Mouse (Mus musculus): ENCODE results near the gene Svip.
A peak's percentile ranks its signal among the peaks of the same experiment; 100 is the strongest.

Svip gene

GRCm38 (mm10) chr7:52005511-52006295 lies at the start of gene Svip:
TSS of gene Svip (minus strand) at chr7:52006018.
- peak; percentile 94 for DNase-seq (ENCODE audit: low spot score)

DNA sequence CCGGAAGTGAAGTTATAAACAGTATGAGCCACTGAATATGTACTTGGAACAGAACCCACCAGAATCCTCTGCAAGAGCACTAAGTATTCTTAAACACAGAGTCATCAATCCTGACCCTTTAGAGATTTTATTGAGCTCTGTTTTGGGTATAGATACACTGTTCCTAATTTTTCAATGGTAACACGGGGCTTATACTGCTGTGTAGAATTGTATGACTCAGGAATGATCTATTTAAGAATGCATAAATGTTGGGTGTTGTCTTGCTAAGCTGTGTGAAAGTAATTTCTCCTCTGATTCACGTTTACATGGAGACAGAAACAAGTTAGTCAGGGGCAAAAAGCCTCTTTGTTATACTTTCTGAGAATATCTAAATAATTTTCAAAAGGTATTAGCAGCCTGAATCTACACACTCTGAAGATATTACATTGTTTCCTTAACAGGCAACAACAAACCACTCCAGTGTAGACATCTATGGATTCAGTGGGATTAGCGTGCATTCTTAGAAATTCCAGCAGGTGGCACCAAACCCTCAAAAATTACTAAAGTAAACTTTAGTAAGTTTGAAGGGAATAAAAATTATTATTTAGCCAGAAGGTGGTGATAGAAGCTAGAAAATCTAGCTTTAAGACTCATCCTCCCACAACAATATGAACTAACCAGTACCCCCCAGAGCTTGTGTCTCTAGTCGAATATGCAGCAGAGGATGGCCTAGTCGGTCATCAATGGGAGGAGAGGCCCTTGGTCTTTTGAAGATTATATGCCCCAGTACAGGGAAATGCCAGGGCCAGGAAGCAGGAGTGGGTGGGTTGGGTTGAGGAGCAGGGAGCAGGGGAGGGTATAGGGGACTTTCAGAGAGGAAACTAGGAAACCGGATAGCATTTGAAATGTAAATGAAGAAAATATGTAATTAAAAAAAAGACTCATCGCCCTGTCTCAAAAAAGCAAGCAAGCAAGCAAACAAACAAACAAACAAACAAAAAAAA lies 32.1 kb upstream of the Svip start:
- DNase-seq (ENCODE audit: low spot score) = no peak

DNA sequence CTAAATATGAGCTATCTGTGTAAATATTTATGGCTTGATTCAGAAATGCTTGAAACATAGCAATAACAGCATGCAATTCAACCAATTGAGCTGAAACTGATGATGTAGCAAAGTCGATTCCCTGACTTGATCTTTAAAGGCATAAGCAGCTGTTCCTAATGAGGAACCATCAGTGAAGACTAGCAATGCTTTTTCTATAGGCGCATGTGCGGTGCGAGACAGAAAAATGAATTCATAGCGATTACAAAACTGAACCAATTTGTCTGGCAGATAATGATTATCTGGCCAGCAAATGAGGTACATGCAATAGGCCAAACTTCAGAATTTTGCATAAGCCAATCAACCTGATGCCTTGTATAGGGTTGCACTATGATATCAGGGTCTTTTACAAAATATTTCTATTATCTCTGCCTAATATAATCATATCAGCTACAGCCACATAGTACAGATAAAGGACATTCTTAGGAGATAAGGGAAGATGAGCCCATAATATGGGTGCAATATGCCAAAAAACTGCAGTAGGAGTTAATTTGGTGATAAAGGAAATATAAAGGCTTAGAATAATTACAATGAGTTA lies 18.3 kb upstream of the Svip start:
- no peak for DNase-seq (ENCODE audit: low spot score)

DNA sequence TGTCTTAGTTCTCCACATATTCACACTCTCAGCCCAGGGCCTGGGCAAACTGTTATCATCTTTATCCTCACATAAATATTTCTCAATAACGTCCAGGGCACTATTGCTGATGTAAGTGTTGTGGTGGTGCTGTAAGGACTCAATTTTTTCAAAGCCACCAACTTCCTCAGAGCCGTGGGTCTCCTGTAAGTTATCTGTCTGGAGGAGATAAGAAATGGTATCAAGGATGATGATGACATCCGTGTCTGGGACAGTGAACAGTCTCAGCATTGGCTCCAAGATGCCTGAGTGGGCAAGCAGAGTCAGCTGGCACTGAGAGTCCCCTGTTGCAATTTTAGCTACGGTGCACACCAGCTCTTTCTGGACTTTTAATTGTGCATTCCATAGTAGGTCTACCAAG lies 16.2 kb upstream of the Svip start:
- DNase-seq (ENCODE audit: low spot score) = no peak

- no peak for DNase-seq (ENCODE audit: low spot score)
Observed at GRCm38 (mm10) chr7:52015628-52016027, 9.8 kb upstream of the Svip start, which contains the start of gene 1700015G11Rik. TSS of gene 1700015G11Rik (minus strand) at chr7:52015728.

DNA sequence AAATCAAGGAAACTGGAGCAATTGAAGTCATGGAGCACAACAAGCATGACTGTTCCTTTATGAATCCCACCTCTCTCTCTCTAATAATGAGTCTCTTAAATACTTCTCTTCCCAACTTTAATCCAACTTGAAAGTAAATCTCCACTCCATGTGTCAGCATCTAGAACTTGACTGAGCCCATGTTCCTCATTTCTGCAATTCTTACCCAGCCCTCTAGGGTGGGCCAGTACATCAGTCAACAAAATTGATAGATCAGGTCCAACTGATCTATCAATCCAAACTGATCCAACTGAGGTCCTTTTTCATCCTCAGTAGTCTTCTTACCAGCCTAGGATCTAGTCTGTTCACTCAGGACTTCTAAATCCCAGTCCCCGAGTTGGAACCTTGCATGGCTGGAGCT lies 9.4 kb upstream of the Svip start:
- DNase-seq (ENCODE audit: low spot score) = no peak

DNA sequence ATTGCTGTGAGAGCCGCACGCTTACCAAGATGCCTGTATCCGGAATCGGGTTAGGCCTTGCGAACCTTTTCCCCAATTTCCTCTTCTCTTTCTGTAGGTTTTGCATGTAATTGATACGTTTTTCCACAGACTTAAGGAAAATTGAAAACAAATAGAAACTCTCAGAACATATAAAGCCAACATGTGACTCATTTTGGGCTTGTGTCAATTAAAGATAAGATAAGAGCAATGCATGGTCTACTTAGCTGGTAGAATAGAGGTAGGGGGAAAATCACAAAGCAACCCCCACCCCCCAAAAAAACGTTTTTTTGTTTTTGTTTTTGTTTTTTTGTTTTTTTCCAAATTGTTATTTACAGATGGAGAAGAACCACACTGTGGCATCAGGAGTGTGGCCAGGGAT lies 7.6 kb upstream of the Svip start:
- no peak for DNase-seq (ENCODE audit: low spot score)

DNA sequence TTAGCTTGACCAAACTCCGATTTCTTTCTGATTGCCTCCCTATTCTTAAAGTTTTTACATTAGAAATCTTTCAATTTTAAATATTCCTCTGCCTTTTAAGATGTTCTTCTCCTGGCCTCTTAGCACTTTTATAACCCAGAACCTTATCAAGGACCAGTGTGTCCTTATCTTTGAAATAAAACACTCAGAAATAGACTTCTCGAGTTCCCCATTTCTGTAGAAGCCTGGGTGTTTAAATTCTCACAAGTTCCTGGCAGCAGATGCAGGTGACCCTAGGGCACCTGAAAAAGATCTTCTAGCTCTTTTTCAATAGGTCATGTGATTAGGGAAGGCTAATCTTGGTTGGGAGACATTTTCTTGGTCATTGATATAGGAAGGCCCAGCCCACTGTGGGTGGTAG lies 1.3 kb upstream of the Svip start:
- no peak for DNase-seq (ENCODE audit: low spot score)

DNA sequence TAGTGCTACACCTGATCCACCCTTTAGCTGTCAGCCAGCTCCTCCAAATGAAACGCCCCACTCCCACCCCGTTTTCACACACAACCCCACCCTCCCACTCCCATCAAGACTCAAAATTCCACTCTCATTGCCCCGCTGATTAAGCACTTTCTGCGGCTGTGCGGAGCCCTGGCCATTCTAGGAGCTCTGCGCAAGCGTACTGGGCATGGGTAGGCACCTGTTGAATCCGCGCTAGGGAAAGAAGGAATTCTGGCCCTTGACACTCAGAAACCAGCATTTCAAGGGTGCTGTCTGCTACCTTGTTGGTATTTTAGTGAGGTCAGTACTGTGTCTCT lies 445 bp upstream of the Svip start:
- DNase-seq (ENCODE audit: low spot score) = no peak

DNA sequence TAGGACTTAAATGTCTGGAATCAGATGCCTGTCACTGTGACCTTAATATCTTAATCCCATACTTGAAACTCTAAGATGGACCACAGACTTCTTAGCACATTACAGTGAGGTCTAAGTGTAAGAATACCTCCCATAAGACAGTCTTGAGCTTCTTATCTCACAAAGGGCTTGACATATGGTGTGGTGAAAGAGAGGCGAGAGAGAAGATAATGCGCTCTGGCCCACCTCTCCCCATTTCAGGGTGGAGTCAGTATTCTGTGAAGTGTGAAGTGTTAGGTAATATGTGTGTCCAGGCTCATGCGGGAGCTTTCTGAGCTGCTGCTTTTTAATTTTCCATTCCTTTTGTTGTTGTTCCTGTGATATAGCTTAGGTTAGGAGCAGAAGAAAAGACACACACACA lies 14.8 kb downstream of the Svip start:
- DNase-seq (ENCODE audit: low spot score) = no peak

DNA sequence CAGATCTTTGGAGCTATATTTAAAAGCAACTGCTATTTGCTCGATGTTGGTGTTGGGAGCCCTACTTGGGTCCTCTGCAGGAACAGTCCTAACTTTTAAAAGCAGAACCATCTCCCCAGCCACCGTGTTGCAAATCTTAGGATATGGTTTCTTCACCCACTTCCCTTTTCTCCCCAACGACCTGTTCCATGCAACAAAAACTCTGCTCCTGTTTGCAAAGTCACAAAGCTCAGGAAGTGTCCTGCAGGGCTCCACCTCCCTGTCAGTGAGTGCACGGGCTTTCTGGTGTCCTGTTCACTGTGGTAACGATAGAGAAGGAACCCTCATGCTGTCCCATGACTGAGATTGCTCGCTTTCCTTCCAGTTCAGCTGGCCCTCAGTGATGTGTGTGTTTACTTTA lies 18.9 kb downstream of the Svip start:
- DNase-seq (ENCODE audit: low spot score) = no peak

DNA sequence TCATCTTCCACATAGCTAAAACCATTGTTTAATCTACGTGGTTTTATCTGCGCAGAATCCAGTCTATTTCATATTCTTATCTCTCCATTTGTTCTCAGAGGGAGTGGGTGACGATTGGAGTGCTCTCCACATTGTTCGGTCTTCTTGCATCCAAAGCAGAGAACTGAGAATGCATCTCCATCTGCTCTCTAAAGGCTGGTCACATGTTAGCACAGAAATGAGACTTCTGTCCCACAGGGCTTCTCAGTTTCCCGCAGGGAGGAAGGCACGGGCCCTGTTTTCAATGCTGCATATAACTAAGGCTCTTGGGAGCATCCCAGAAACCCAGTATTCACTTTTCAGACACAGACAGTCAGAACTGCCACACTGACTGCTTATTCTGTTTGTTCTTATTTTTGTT lies 20.1 kb downstream of the Svip start:
- no peak for DNase-seq (ENCODE audit: low spot score)

- no peak for DNase-seq (ENCODE audit: low spot score)
Observed at GRCm38 (mm10) chr7:51982303-51982702, 23.5 kb downstream of the Svip start.

DNA sequence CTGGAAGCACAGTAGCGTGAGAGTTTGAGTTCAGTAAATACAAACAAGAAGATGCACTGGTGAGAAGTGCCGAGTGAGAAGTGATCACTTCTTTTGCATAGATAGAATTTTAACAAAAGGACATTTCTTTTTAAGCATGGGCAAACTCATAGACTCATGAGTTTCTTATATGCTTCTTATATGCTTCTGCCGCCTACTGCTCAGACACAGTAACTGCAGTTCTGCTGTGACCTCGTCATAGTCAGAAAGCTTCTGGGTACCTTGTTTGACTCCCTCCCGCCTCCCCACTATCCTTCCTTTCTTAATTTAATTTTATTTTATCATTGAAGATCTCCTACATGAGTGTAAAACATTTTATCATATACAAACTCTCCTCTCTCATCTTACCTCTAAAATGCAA lies 26.5 kb downstream of the Svip start:
- DNase-seq (ENCODE audit: low spot score) = no peak

GRCm38 (mm10) chr7:51975181-51975580 lies 30.6 kb downstream of the Svip start:
- no peak for DNase-seq (ENCODE audit: low spot score)

DNA sequence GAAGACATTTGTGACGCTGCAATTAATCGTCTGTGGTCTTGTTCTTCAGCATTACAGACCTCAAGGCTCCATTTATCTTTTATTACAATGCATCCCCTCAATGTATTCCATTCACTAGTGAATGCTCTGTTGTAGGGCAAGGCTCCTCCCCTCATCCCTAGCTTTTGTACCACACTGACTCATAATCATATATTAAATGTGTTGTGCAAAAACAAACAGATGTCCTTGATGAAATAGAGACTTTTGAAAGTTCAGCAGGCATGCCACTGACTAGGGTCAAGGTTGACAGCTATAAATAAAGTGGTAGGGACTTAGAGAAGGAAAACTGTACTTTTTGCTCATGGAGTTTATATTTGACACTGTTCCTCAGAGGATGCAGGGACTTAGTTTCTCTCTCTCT lies 32.3 kb downstream of the Svip start:
- DNase-seq (ENCODE audit: low spot score) = no peak

DNA sequence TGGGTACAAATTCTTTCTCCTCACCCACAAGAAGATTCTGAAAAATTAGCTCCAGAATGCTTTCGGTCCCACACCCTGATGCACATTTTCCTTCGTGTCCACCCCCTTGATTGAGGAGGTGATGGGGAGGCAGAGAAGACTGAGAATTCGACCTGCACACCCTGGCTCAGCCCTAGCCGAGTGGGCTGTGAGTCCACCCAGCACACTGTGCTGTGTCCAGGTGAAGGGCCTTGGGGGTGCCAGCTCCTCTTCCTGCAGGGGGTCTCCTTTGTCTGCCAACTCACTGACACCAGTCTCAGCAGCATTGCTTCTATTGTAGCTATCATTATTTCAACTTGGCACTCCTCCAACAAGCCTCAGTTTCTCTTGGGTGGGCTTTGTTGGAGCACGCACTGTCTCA lies 32.7 kb downstream of the Svip start:
- DNase-seq (ENCODE audit: low spot score) = no peak

DNA sequence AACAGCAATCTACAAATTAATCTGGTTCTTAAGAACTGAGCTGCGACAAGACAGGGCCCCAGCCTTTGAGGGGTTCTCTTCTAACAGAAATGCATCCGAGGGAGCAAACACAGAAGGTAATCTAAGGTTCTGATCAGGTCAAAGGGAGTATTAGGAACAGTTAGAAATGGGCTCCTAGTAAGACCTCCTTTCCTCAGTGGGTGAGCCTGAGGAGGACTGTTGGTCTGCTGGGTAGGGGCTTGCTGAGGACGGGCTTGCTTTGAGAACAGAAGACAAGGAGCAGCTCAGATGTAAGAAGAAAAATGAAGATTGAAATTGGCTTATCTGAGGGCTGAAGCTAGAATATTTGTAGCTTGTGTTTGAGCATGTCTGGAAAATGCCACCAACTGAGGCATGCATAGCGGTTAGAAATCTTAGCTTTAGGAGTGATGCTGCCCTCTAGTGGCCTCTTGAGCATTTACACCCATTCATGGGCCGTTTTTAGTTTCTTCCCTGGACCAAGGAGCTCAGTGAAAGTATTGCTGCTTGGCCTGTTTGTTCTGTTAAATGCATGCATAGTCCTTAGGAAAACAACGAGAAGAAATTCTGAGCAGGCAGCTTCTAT lies 33.5 kb downstream of the Svip start:
- no peak for DNase-seq (ENCODE audit: low spot score)

DNA sequence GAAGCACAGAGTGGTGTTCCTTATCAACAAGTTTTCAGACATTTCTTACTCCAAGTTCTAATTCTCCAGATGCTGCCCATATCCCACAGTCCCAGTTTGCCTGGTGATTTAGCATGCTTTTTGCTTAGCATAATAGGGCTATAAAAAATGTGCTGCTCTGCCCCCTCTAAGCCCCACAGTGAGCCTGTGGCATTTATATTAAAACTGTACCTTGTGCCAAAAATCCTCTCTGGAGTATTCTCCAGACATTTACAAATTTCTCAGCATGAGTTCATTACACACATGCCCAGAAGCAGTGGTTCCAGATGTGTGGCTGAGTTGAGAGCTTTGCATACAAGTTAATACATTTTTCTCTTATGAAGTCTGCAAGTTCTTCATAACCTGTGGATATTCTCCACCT lies 36.4 kb downstream of the Svip start:
- DNase-seq (ENCODE audit: low spot score) = no peak

- no peak for DNase-seq (ENCODE audit: low spot score)
Observed at GRCm38 (mm10) chr7:51967581-51967980, 38.2 kb downstream of the Svip start.

- no peak for DNase-seq (ENCODE audit: low spot score)
Observed at GRCm38 (mm10) chr7:51964681-51965080, 41.1 kb downstream of the Svip start.

DNA sequence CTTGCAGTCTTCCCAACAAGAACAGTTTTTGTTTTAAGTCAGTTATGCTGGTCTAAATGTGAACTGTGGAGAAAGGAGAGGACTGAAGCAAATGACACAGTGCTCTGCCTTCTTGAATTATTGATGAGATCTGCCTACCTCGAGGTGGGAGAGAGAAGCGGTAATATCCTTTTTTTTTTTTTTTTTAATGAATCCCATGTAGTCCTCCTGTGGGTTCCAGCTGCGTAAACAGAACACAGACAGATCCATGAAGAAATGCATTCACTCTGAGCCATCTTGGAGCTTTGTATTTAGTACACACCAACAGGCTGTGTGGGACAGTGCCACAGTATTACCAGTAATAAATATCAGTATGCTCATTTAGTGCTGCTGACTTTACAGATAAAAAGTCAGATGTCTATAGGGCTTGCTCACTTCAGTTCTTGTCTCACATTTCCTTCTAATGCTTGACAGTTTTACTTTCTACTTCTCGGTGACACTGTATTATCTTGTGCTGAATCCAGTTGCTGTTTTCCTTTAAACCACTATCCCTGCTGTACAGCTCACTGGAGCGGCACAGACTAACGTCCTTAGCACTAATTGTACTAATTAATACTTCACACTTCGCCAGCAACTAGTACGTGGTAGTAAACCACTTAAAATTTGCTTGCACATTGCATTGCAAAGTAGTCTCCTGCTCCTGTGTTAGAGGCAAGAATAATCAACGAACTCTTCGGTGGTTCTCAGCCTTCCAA lies 43.4 kb downstream of the Svip start:
- DNase-seq (ENCODE audit: low spot score) = no peak

Data from ovary, adult 18-20 months (tissue).